Mouse (Mus musculus): ENCODE measurements around the gene Mark4.

Mark4 gene

DNA sequence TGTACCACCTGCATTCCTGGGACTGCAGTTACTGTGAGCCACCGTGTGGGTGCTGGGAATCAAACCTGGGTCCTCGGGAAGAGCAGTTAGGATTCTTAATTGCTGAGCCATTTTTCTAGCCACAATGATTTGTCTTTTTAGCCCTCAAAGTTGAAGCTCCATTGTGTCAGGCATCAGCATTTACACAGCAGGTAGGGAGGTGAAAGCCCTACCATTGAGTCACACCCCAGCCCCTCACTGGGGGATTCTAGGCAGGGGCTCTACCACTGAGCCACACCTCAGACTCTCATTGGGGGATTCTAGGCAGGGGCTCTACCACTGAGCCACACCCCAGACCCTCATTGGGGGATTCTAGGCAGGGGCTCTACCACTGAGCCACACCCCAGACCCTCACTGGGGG is 22.3 kb downstream of the Mark4 start:
- DNase-seq (ENCODE audit: low spot score): no peak

DNA sequence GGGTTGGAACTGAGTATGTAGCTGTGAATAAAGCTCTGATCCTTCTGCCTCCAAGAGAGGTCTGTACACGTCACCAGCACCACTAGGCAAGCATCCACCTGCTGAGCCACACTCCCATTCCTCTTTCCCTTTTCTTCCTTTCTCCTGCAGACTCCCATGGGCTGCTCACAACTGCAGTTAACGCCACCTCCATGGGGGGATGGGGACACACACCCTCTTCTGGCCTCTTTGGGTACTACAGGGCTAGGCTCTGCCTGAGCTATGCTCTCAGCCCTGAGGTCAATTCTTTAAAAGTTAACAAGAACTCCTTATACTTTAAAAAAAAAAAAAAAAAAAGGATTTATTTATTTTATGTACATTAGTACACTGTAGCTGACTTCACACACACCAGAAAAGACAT is 26.1 kb downstream of the Mark4 start:
- no peak for DNase-seq (ENCODE audit: low spot score)

DNA sequence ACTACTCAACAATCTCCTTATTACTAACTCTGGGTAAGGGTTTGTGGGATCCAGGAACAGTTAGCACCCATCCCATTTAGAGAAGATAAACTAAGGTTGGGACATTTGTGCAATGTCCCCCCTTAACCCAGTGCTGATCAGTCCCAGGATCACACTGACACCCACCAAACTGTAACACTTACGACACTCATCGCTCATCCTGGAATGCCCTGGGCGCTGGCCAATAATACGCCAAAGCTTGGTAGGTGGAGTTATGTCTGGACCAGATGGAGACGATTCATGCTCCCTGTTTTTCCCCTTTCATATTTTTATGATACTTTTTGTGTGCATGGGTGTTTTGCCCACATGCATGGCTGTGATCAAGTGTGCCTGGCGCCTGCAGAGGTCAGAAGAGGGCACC is 28.2 kb downstream of the Mark4 start:
- no peak for DNase-seq (ENCODE audit: low spot score)

DNA sequence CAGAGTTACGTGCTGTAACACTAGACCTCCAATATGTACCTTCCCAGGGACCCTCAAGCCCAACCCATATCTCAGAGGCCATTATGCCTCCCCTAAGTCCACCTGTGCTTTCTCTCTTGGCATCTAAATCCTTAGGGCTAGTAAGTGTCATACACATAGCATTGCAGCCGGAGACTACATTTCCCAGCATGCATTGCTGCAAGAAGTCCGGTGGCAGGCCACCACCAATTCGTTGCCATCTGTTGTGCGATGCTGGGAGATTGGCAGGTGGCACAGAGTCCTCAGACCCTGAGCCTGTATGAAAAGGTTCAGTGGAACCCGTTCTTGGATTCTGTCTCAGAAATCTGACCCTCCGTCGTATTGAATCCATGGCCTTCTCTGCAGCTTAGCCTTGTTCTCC is 28.9 kb downstream of the Mark4 start:
- DNase-seq (ENCODE audit: low spot score): no peak

DNA sequence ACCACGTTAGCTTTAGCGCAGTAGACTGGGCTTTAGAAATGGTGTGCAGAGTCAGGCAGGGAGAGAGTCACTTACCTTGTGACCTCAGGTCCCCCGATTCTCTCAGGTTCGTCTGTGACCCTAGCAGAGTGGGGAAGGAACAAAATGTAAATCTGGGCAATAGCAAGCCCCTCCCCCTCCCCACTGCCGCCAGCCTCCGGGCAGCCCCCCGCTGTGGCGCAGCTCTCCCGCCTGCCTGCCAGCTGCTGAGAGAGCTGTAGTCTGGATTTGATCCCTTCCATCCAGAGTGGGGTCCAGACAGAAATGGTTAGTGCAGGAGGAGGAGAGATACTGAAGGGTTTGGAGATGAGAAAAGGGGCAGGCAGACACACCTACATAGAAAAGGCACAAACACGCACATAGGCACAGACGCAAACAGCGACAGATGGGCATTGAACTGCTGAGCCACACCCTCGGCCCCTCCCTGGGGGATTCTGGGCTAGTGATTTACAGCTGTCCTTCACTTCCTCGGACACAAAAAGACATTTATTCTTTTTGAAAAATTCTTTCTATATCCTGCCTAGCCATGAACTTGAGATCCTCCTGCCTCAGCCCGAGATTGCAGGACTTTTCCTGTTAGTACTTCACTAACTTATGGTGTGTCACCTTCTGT is 30.5 kb downstream of the Mark4 start:
- no peak for DNase-seq (ENCODE audit: low spot score)

DNA sequence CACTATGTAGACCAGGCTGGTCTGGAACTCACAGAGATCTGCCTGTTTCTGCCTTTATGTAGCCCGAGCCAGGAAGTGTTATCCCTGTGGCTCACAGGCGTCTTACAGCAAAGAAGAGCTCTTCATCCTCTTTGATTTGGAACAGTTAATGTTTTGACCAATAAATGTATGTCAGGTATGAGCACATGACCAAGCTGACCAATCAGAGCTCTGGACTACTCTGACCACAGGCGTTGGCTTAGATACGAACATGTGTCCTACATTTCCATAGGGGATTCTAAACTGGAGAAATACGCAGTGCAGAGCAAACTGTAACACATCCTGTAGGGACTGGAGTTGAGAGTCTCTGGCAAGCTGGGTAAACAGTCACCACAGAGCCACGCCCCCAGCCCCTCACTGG is 31.7 kb downstream of the Mark4 start:
- DNase-seq (ENCODE audit: low spot score): no peak

DNA sequence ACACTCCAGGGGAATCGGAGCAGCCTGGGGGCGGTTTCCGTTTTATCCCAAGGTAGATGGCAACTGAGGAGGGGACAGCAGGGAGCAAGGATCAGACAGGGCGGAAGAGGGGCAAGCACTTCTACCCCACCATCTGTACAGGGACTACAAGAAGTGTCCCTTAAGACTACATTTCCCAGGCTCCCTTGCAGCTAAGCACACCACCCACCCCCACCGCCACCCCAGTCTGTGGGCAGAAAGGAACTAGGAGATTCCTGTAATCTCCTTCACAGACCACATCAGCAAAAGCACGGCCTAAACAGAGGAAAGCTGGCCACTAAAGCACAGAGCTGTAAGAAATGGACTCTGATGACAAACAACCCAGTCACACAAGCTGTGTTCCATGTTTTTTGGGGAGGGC is 32.3 kb downstream of the Mark4 start:
- no peak for DNase-seq (ENCODE audit: low spot score)

DNA sequence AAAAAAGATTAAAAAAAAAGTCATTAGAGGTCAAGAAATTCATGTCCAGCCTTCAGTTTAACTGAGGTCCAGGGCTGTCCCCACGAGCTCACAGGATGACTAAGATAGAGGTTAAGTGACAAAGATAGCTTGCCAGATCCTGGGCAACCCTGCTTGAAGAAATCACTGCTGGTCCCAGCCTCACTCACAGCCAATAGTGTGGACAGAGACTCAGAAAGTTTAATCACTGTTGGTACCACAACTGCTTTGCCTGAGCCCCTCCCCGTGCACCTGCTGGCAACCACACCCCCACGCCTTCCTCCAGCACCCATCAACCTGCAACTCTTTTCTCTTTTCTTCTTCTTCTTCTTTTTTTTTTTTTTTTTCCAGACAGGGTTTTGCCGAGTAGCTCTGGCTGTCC is 34.6 kb downstream of the Mark4 start:
- no peak for DNase-seq (ENCODE audit: low spot score)

DNA sequence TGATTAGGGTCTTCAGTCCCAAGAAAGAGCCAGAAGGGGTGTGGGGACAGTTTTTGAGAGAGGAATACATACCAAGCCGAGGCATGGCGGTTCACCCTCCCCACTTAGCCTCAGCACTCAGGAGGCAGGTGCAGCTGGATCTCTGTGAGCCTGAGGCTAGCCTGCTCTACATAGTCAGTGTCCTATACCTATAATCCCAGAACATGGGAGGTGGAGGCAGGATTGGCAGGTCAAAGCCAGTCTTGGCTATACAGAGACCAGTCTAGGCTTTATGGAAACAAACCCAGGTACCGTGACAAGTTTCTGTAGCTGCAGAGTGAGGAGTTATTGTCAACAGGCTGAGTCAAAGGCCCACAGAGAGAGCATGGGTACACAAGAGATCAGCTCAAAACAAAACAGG is 35.5 kb downstream of the Mark4 start:
- no peak for DNase-seq (ENCODE audit: low spot score)

DNA sequence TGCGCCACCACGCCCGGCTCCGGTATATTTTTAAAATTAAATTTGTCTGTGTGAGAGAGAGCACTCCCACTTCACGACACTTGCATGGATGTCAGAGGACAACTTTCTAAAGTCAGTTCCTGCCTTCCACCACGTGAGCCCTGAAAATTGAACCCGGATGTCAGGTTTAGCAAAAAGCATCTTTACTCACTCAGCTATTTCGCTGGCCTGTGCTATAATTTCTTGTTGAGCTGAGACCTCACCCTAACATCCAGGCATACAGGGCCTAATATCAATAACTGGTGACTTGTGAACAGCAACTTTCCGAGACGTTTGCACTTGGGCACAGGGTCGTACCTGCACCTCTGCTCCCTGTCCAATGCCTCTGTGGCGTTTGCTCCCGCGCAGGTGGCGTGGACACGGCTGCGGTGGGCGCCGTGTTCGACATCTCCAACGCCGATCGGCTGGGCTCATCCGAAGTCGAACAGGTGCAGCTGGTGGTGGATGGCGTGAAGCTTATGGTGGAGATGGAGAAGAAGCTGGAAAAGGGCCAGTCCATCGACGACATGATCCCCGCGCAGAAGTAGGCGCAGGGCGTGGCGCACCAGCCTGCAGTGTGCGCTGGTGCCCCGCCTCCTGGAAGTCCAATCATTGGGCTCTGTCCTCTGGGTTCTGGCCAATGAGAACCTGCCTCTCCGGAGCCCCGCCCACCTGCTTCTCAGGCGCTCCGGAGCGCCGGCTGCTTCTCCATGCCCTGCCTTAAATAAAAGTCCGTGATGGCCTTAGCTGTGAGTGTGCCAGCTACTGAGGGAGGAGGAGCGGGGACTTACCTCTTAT is 37.6 kb downstream of the Mark4 start:
- DNase-seq (ENCODE audit: low spot score): peak; percentile 74

DNA sequence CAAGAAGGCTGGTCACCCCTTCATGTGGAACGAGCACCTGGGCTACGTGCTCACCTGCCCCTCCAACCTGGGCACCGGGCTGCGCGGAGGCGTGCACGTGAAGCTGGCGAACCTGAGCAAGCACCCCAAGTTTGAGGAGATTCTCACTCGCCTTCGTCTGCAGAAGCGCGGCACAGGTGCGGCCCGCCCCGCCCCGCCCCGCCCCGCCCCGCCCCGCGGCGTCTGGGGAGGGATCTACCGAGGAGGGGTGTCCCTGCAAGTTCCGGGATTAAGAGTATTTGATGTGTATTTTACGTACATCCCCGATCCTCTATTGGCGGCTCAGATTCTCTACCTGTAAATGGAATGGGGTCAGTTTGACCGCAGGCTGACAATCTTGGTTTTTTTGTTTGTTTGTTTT is 38.5 kb downstream of the Mark4 start:
- no peak for DNase-seq (ENCODE audit: low spot score)

DNA sequence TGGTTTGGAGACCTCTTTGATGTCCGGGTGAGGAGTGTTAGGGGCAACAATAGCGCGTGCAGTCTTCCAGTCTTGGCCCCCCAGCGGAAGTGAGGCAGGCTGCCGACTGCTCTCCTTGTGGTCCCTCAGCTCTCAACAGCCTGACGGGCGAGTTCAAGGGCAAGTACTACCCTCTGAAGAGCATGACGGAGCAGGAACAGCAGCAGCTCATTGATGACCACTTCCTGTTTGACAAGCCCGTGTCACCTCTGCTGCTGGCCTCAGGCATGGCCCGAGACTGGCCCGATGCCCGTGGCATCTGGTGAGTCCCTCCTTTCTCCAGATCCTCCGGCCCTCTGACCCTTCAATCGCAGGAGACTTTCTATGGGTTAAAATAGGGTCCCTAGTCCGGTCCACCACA is 42.0 kb downstream of the Mark4 start:
- no peak for DNase-seq (ENCODE audit: low spot score)

DNA sequence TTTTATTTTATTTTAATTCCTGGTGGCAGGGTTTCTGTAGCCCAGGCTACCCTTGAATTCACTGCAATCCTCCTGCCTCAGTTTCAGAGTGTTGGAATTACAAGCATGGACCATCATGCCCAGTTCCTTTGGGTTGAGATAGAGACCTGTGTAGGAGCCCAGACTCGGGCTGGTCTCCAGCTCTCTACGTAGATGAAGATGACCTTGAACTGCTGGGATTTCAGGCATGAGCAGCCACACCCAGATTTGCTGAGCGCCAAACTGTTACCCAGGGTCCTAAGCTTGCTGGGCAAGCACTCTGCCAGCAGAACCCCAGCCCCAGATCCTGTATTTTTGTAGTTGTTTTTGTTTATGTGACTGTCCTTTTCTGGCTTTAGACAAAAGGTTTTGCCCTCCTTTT is 45.1 kb downstream of the Mark4 start:
- DNase-seq (ENCODE audit: low spot score): no peak

DNA sequence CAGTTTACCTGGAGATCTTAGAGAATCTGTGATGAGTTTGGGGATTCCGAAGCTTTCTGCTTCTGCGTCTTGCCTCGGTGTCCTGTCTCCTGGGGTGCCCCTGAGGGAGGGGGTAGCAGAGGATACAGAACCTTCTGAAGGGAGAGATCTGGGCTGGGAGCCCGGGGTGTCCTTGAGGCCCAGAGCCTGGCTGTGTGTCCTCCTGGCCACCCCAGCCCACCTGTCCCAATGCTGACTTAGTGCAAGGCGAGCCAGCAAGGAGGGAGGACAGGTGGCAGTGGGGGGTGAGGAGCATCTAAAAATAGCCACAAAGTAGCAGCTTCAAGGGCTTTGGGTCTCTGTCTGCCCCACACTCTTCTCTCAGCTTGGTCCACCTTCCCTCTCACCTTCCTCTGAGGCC is 46.8 kb downstream of the Mark4 start:
- no peak for DNase-seq (ENCODE audit: low spot score)

DNA sequence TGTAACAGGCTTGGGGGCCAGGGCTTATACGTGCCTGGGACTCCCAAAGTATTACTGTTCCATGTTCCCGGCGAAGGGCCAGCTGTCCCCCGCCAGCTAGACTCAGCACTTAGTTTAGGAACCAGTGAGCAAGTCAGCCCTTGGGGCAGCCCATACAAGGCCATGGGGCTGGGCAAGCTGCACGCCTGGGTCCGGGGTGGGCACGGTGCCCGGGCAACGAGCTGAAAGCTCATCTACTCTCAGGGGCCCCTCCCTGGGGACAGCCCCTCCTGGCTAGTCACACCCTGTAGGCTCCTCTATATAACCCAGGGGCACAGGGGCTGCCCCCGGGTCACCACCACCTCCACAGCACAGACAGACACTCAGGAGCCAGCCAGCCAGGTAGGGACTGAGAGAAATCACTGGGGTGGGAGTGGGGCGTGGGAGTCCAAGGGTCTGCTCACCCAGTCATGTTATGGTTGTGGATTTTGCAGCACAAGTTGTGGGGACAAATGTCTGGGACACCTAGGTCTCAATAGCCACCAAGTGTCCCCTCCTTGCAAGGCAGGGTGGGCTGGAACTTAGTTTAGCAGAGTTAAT is 47.8 kb downstream of the Mark4 start:
- no peak for DNase-seq (ENCODE audit: low spot score)

DNA sequence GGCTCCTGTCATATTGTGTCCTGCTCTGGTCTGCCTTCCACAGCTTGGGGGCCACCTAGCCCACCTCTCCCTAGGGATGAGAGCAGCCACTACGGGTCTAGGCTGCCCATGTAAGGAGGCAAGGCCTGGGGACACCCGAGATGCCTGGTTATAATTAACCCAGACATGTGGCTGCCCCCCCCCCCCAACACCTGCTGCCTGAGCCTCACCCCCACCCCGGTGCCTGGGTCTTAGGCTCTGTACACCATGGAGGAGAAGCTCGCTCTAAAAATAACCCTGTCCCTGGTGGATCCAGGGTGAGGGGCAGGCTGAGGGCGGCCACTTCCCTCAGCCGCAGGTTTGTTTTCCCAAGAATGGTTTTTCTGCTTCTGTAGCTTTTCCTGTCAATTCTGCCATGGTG is 48.9 kb downstream of the Mark4 start:
- DNase-seq (ENCODE audit: low spot score): no peak

DNA sequence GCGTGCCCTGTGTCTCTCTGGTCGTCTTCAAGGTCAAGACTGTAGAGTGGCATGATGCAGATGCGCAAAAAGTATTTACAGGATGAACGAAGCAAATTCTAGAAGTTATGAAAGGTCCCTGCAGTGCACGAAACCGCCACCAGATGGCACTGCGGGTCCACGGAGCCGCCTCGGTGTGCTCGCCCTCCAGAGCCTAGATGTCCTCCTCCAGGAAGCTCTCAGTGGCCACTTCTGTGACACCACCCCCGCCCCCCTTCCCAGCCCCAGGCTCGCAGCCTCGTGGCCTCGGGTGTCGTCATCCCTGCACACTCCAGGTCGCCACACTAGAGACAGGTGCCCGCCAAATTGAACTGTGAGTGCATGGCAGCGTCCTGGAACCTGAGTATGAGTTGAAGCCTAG is 53.2 kb downstream of the Mark4 start:
- DNase-seq (ENCODE audit: low spot score): peak; percentile 71

DNA sequence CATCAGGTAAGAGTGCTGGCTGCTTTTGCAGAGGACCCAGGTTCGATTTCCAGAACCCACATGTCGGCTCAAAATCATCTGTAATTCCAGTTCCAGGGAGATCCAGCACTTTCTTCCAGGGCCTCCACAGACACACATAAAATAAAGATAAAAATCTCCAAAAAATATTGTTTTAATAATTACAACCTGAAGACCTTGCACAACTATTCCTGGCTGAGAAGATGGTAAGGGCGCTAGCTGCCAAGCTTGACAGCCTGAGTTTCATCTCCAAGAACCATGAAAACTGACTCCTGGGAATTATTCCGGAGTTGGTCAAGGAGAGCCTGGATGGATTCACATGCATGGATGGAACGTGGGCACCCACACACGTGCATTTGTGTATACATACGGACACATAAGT is 54.1 kb downstream of the Mark4 start, which contains the start of gene Ckm:
TSS of gene Ckm (plus strand) at position 301 of the 400 bp plus-strand sequence.
- no peak for DNase-seq (ENCODE audit: low spot score)

DNA sequence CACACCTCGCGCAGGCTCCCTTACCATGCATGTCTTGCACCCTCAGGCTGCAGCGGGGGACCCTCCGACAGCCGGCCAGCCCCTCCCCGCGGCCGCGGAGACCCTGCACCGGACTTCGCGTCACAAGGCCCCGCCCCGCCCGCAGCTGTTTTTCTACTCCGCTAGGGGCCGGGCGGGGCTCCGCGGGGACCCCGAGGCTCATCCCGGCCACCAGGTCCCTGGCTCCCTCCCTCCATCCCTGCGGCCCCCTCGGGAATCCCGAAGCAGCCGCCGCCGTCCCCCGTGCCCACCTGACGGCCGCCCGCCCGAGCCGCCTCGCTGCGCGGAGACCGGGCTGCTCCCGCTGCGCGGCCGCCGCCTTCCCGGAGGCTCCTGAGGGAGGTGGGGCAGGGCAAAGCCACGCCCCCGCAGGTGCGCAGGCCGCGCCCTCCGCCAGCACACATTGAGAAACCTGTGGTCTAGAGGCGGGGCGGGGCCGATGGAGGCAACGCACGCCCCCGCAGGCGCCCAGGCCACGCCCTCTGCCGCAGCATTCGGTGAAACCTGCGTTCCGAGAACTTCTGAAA is 54.8 kb downstream of the Mark4 start, which contains the start of gene Klc3:
TSS of gene Klc3 (minus strand) at position 374 of the 566 bp plus-strand sequence.
- no peak for DNase-seq (ENCODE audit: low spot score)

DNA sequence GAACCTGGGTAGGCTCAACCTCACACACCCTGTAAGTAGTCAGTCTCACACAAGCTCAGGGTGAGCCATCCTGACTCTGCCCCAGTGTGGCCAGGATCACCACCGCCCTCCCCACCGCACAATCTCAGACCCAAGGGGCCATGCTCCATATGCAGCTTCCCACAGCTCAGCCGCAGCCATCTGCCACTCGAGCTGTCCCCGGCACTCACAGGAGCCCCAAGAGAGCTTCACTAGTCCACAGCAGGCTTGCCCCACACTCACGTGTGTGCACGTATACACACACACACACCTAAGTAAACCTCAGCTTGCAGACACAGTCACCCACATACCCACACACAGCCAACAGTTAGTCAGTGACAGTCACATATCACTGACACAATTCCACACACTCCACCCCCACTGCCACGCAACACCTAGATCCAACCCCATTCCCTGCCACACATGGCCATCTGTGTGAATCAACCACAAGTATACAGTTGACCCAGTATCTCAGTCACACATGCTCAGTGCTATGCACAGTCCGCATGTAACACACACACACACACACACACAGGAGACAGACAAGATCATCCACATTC is 56.0 kb downstream of the Mark4 start:
- DNase-seq (ENCODE audit: low spot score): no peak

DNA sequence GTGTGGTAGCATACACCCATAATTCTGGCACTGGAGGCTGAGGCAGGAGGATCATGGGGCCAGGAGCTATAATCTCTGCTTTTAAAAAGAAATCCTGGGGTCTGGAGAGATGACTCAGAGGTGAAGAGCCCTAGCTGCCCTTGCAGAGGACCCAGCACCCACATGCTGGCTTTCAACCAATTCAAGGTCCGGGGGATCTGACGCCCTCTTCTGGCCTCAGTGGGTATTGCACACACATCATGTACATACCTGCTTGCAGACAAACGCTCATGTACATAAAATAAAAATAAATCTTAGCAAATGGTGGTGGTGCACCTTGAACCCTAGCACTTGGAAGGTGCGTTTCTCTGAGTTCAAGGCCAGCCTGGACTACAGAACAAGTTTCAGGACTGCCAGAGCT is 57.7 kb downstream of the Mark4 start:
- no peak for DNase-seq (ENCODE audit: low spot score)

DNA sequence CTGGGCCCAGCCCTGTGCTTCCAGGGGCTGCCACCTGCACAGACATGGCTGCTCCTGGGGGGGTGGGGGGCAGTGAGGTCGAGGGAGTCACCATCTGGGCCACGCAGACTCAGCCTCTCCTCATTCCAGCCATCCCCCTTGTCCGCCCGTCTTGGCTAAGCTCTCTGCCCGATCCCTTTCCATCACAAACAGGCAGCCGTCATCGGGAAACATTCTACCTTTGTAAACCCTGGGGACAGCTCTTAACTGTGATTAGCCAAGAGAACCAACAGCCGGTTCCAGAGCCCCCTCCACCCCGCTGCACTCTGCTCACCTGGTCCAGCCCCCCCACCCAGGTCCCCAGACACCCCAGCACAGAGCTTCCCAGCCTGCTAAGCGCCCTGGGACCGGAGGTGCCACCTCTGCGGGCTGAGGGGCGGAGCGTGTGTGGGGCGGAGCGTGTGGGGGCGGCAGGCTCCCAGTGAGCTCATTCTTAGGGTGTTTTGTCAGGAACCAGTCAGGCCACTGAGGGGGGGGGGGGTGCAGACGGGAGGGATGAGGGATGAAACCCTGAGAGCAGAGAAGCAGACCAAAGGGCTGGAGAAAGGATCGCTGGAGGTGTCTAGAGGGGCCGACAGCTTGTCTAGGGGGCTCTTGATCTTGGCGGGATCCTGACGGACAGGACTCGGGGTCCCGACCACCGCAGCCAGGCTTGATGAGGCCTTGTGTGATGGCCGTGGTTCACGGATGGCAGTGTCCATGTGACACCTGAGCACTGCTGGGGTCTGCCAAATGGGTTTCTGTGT is 58.9 kb downstream of the Mark4 start:
- DNase-seq (ENCODE audit: low spot score): no peak
